Mouse (Mus musculus) brain, embryonic 14.5 days (tissue): ENCODE data around the gene Thsd7b.

Experiments used
- CTCF ChIP-seq: fragments of 200-500 bp; IDR thresholded peaks from 2 replicates; pipeline ENCODE4 v1.5.1; 2012; ENCODE audit warnings: inconsistent platforms, mild to moderate bottlenecking, moderate library complexity, borderline replicate concordance; ENCODE audit not compliant: insufficient read depth, insufficient read length; ENCODE audit errors: extremely low read depth
- POLR2A ChIP-seq: fragments of 200-500 bp; IDR thresholded peaks from 2 replicates; pipeline ENCODE4 v1.6.1; 2012; ENCODE audit warnings: mild to moderate bottlenecking, inconsistent platforms, borderline replicate concordance; ENCODE audit not compliant: poor library complexity, insufficient read depth, insufficient read length, severe bottlenecking; ENCODE audit errors: extremely low read depth

- TF ChIP-seq CTCF: no peak
- TF ChIP-seq POLR2A: no peak
Observed at GRCm38 (mm10) chr1:129519751-129520150, 246.6 kb downstream of the Thsd7b start.
